Mouse (Mus musculus) left cerebral cortex, postnatal 10 days (tissue): Measurements from ENCODE around the gene Yjefn3. TPM values are rescaled to one million over a fixed set of nuclear protein-coding genes. Genes with fewer than 3 reads are reported as not detected.
A peak's percentile ranks its signal among the peaks of the same experiment; 100 is the strongest.

ENCODE experiments used
- DNase-seq, 2 experiments: peaks; one replicate each; pipeline ENCODE4 v3.0.0; 2021 to 2022; ENCODE audit warnings: low spot score in 2 of 2, mixed read lengths in 1 of 2; ENCODE audit errors: extremely low spot score in 1 of 2
- intact Hi-C: fragments of 180-260 bp; cut with DNase I; formaldehyde crosslinking; loops from one replicate; pipeline ENCODE4 v1.15.1; 2025
- total RNA-seq, 2 experiments: library from RNA; stranded (reverse); gene quantifications; 2 replicates each; pipeline ENCODE4 v1.2.3; 2021

Gene Yjefn3
- total RNA-seq, 2 experiments from 2014 or later, result 16.9 to 17.5 TPM

GRCm38 (mm10) chr8:69884141-69884540 lies 18.4 kb downstream of the Yjefn3 start:
- no peak for DNase-seq
- intact Hi-C loops, result no loop called here

DNA sequence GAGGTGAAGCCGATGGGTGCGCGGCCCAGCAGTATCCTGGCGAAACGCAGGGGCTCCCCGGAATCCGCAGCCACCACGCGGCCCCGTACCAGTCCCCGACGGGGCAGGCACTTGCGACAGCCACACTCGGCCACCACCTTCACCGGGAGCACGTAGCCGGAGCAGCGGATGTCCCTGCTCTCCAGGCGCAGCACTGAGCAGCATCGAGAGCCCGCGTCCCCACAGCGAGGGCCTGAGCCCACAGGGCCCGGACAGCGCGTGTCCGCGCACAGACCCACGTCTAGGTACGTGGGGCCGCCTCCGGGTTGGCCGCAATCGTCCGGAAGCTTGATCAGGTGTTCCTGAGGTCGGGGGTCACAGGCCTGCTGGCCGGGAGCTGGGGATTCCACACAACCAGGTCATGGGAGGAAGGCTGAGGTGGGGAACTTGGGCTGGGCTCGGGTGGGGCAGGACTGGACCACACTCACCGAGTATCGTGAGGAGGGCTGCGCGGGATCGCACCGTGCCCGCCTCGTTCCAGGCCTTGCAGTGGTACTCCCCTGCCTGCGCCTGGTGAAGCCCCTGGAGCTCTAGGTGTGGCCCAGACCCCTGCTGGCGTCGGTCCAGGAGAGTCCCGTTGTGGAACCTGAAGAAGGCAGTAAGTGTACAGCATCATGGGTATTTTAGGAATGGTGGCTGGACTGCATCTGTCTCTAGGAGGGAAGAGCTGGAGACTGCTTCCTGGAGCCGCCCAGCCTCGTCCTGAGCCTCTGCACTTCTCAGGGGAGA lies 19.5 kb downstream of the Yjefn3 start:
- intact Hi-C loops, result no loop called here
- DNase-seq, result peak in 1 of 2 experiments; percentile 63

- DNase-seq, result peak; percentile 65 to 90
- intact Hi-C loops, result no loop called here
Observed at GRCm38 (mm10) chr8:69882021-69882756, 20.3 kb downstream of the Yjefn3 start.

DNA sequence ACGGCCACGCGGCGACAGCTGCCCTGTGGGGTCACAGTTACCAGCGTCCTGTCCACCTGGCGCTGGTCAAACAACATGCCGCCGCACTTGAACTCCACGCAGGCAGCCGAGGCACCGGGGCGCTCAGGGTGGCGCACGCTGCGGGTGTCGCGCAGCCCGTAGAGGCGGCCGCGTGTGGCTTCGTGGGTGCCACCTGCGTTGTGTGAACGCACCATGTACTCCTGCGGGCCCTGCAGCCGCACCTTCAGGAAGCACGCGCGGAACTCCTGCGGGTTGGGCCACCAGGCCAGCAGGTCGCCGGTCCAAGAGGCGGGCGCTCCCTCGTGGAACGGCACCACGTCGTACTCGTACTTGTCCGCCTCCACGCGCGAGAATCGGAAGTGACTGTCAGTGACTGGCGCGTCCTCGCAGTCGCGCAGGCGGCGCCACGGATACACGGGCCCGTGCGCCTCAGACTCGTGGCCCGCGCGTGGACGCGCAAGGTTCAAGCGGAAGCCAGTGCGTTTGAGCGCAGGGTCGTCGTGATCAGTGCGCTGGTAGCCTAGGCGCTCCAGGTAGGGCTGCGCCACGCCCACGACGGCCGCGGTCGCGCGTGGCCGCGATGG lies 21.1 kb downstream of the Yjefn3 start:
- intact Hi-C loops, result no loop called here
- peak in 1 of 2 experiments; percentile 55 for DNase-seq

GRCm38 (mm10) chr8:69880841-69881240 lies 21.7 kb downstream of the Yjefn3 start:
- no peak for DNase-seq
- intact Hi-C loops, result no loop called here

DNA sequence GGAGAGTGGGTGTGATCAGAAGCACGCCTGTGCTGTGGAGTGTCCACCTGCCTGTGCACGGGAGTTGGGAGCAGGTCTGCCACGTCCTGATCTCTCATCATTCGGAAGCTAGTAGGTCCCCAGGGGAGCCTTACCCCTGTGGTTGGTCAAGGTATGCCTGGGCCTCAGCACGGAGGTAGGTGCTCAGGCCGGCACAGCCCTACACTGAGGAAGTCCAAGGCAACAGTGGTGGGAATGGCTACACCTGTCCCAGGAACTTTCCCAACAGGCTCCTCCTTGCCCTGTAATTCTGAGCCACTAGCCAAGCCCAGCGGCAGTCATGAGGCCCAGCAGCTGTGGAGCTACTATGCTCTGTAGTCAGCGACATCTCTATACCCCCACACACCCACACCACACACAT lies 22.8 kb downstream of the Yjefn3 start:
- intact Hi-C loops, result no loop called here
- no peak for DNase-seq

DNA sequence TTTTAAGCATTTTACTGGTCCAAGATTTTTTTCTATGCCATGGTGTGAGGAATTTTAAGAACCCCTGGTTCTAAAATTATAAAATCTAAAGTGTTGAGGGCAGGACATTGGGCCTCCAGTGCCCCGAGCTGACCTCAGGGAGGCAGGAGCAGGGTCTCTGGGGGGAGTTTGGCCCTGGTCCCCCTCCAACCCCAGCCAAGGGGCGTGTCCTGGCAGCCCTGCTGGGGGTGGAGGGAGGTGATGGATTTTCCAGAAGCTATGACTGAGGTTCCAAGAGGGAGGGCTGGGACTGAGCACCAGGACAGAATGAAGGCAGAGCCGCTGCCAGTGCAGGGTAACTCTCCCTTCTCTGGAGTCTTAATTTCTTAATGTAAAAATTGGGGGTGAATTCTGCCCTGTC lies 24.5 kb downstream of the Yjefn3 start:
- intact Hi-C loops, result no loop called here
- no peak for DNase-seq

DNA sequence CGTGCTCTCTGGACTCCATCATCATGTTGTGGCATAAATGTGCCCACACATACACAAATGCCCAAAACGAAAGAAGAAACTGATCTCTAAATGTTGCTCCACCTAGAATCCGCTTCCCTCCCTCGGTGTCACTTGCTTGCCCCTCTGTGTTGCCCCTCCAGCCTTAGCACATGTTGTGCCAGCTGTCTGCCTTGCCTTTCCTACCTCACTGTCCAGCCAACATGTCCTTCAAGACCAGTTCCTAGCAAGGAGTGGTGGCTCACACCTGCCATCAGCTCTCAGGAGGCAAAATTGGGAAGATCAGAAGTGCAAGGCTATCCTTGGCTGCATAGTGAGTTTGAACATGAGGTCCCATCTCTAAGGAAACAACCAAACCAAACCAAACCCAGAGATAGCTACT lies 25.1 kb downstream of the Yjefn3 start:
- intact Hi-C loops, result no loop called here
- DNase-seq, result no peak

DNA sequence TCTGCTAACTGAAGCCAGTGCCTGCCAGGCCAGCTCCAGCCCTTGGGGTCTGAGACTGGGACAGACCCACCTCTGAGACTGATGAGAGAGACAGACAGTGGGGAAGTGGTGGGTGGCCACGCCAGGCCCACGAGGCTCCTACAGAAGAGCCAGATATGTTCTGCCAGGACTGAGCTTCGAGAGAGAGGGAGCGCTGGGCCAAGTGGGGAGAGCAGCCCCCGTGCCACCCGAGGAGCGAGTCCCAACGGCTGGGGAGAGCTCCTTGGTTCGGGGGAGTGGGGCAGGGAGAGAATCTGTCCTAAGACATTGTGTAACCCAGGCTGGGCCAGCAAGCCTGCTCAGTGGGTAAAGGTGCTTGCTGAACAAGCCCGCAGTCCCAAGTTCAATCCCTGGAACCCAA lies 25.5 kb downstream of the Yjefn3 start:
- no peak for DNase-seq
- intact Hi-C loops, result no loop called here

DNA sequence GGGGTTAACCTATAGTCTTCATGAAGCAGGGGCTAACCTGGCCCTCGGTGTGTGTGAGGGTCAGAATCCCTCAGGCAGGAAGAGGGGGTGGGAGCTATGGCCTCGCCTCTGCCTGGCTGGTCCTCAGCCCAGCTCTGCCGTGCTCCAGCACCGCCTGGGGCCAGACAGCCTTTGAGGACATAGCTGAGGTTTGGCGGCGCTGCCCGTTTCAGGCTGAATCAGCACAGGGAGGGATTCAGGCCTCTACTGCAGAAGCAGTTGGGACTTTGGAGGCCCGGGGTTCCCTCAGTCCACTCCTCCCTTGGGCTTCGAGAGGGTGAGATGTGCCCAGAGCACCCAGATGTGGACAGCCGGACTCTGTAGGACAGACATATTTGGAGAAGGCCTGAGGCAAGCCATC lies 26.4 kb downstream of the Yjefn3 start:
- intact Hi-C loops, result no loop called here
- peak in 1 of 2 experiments; percentile 43 for DNase-seq

GRCm38 (mm10) chr8:69874654-69875053 lies 27.9 kb downstream of the Yjefn3 start:
- DNase-seq, result no peak
- intact Hi-C loops, result no loop called here

- peak; percentile 45 to 50 for DNase-seq
- intact Hi-C loops, result no loop called here
Observed at GRCm38 (mm10) chr8:69874155-69874554, 28.4 kb downstream of the Yjefn3 start.

- no peak for DNase-seq
- intact Hi-C loops, result no loop called here
Observed at GRCm38 (mm10) chr8:69870907-69871306, 31.6 kb downstream of the Yjefn3 start.

DNA sequence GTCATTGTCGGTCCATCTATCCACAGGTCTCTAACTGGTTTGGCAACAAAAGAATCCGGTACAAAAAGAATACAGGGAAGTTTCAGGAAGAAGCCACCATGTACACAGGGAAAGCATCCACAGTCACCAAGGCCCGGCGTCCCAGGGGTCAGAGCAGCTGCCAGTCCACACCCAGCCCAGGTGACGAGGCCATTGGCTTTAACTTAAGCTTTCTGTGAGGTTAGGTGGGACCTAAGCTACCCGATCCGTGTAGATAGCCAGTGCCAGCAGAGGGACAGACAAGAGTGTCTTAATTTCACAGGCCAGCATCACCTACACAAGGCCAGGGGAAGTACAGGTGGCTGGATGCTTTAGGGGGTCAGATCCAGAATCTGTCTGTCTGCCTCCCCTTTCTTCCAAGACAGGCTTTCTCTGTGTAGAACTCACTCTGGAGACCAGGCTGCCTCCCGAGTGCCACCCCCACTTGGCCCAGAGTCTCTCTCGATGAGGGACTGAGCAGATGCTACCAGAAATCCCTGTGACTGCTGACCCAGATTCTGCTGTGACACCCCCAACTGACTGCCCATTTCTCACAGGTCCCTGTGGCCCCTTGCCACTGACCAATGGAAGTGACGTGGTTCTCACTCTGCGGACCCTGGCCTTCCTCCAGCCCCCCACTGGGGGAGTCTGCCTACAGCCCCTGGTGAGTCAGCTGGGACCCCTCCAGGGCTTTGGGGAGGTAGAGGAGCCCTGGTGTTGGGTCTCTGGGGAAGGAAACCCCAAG lies 32.3 kb downstream of the Yjefn3 start:
- DNase-seq, result no peak
- intact Hi-C loops, result no loop called here

DNA sequence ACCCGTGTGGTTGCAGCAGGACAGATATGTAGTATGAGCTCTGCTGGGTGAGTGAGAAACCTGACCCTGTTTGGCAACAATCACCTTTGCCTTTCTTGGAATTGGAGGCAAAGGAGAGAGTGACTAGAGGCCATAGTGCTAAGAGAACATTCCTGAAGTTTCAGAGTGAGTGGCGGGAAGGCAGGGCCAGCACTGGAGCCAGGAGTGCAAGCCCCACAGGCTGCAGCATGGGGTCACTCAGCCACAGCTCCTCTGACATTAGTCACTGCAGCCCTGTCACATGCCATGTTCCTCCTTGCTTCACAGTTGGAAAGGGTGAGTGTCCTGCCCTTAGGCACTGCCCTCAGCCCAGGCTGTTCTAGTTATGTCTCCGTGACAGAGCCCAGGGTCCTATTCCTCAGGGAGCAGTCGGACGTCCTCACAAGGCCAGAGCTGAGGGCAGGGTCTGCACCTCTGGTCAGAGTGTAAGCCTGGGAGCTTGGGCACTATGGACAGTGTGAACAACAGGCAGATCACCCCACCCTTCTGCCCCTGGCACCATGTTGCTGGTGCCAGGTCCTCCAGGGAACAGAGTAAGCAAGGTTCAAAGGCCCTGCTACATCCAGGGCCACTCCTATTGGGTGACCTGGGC lies 34.7 kb downstream of the Yjefn3 start:
- intact Hi-C loops, result no loop called here
- DNase-seq, result no peak

GRCm38 (mm10) chr8:69864180-69864579 lies 38.3 kb downstream of the Yjefn3 start:
- no peak for DNase-seq
- intact Hi-C loops, result no loop called here

GRCm38 (mm10) chr8:69863387-69864020 lies 39.0 kb downstream of the Yjefn3 start:
- intact Hi-C loops, result no loop called here
- no peak for DNase-seq

DNA sequence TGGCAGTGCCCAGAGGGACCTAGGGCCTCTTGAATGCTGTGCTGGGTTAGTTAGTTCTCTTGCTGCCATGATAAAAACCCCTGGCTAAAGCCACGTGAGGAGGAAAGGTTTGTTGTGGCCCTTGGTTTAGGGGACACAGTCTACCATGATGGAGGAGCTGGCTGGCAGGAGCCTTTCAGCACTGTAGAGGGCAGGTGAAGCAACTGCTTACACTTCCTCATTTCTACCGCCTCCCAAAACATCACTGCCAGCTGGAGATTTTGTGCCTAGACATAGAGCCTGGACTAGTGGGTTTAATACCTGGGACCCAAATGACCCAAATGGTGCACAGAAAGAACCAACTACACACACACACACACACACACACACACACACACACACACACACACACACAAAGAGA lies 41.3 kb downstream of the Yjefn3 start:
- intact Hi-C loops, result no loop called here
- no peak for DNase-seq
